Mouse (Mus musculus) megakaryocyte, embryonic 14.5 days (primary cell): ENCODE results near the gene Pcgf6.

ENCODE experiments used
- FLI1 ChIP-seq: IDR thresholded peaks from 2 replicates; pipeline ENCODE4 v1.6.1; 2012; ENCODE audit warnings: low read length, inconsistent platforms, mixed read lengths
- GATA1 ChIP-seq: IDR thresholded peaks from 3 replicates; pipeline ENCODE4 v1.6.1; 2012; ENCODE audit warnings: mixed read lengths, low read length, inconsistent platforms, borderline replicate concordance

GRCm38 (mm10) chr19:47014159-47014446 lies 36.6 kb downstream of the Pcgf6 start:
- TF ChIP-seq GATA1 = no peak
- TF ChIP-seq FLI1 = no peak
